Mouse (Mus musculus) heart, postnatal 14 days (tissue): Measurements from ENCODE around the gene Sult5a1. TPM values are rescaled to one million over a fixed set of nuclear protein-coding genes. Genes with fewer than 3 reads are reported as not detected.

Source experiments
- DNase-seq, 2 experiments: peaks; one replicate each; pipeline ENCODE4 v3.0.0; 2021 to 2022
- intact Hi-C: fragments of 180-260 bp; cut with DNase I; formaldehyde crosslinking; loops from one replicate; pipeline ENCODE4 v1.15.1; 2025
- total RNA-seq, 2 experiments: library from RNA; stranded (reverse); gene quantifications; 2 replicates each; pipeline ENCODE4 v1.2.3; 2021

The Sult5a1 gene
- total RNA-seq, 2 experiments from 2014 or later: 1.2 to 2.1 TPM

GRCm38 (mm10) chr8:123137645-123138077, 20.5 kb downstream of the Sult5a1 start:
- DNase-seq: peak; percentile 59 to 61
- intact Hi-C loops: no loop called here

GRCm38 (mm10) chr8:123136287-123136686, 21.8 kb downstream of the Sult5a1 start:
- intact Hi-C loops: no loop called here
- peak; percentile 53 for DNase-seq

DNA sequence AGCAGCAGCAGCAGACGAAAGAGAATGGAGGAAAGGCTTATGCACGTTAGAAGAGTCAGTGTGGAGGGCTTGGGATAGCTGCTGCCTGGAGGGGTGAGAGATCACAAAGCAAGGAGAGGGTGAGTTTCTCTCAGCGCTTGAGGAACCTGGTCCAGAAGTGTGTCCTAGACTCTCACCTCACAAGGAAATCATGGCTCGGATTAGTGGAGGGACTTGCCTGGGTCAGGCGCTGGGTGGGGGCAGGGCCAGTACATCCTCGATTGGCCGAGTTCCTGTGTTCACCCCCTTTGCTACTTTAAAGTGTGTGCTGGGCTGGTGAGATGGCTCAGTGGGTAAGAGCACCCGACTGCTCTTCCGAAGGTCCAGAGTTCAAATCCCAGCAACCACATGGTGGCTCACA, 22.3 kb downstream of the Sult5a1 start:
- intact Hi-C loops: no loop called here
- peak in 1 of 2 experiments; percentile 38 for DNase-seq

DNA sequence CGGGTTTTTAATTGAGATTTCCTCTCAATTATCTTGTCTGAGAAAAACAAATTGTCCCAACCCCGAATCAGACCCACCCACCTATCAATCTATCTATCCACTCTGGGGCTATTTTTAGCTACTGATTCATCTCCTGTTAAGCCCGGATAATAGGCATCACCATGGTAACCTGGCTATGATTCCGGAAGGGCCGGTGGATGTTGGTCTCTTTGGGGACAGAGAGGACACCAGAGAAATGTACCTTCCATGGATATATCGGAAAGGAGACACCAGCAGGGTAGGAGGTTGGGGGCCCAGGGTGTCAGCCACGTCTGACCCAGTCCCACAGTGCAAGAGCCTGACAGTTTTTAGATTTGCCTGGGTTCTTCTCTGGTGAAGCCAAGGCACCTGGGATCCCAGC, 22.7 kb downstream of the Sult5a1 start:
- intact Hi-C loops: no loop called here
- DNase-seq: no peak

- no peak for DNase-seq
- intact Hi-C loops: no loop called here
Measured at GRCm38 (mm10) chr8:123134149-123134713, 23.9 kb downstream of the Sult5a1 start.

- intact Hi-C loops: no loop called here
- DNase-seq: no peak
Measured at GRCm38 (mm10) chr8:123132953-123133352, 25.2 kb downstream of the Sult5a1 start.

- DNase-seq: no peak
- intact Hi-C loops: no loop called here
Measured at GRCm38 (mm10) chr8:123131041-123131440, 27.1 kb downstream of the Sult5a1 start.

- peak; percentile 39 to 55 for DNase-seq
- intact Hi-C loops: no loop called here
Measured at GRCm38 (mm10) chr8:123126193-123126816, 31.8 kb downstream of the Sult5a1 start.

- intact Hi-C loops: no loop called here
- no peak for DNase-seq
Measured at GRCm38 (mm10) chr8:123122670-123123069, 35.4 kb downstream of the Sult5a1 start.

DNA sequence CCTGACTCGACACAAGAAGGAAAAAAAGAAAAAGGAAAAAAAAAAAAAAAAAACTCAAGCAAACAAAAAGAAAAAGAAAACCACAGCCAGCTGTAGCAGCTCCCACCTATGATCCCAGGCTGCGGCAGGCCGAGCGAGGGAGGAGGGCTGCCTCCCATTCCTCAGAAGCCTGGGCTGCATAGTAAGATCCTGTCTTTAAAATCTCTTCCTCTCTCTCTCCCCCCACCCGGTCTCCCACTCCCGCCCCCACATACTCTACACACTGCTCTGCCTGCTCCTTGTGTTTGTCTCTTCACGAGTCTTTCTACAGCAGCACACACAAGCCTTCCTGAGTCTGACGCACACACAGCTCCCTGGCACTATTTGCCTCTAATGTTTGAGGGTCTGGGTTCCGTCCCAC, 36.1 kb downstream of the Sult5a1 start:
- intact Hi-C loops: no loop called here
- no peak for DNase-seq

GRCm38 (mm10) chr8:123117744-123118143, 40.4 kb downstream of the Sult5a1 start:
- DNase-seq: no peak
- intact Hi-C loops: no loop called here

GRCm38 (mm10) chr8:123117127-123117731, 40.9 kb downstream of the Sult5a1 start, which contains the start of gene Cpne7:
Cpne7 (plus strand) TSS chr8:123117374.
- intact Hi-C loops: no loop called here

GRCm38 (mm10) chr8:123114644-123115043, 43.5 kb downstream of the Sult5a1 start:
- no peak for DNase-seq
- intact Hi-C loops: no loop called here

More at GRCm38 (mm10) chr8:123117127-123117731, 40.9 kb downstream of the Sult5a1 start, which contains the start of gene Cpne7:
- DNase-seq: no peak

- DNase-seq: no peak
- intact Hi-C loops: no loop called here
Measured at GRCm38 (mm10) chr8:123113908-123114469, 44.1 kb downstream of the Sult5a1 start.

DNA sequence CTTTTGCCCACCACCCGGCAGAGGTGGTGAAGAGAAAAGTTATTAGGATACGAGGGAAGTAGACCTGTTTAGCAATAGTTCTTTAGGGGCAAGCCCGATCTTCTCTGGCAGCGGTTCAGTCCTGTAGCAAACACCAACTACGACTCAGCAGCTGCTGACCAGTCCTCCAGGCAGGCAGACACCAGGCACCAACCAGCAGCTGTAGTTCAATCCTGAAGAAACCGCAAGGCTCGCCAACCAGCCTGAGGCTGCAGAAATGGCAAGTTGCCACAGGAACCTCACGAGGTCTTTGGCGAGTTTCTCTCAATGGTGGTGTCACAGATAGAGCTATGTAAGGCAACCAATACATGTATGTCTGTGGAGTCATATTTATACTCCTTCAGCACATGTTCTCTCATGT, 45.2 kb downstream of the Sult5a1 start:
- DNase-seq: no peak
- intact Hi-C loops: no loop called here

DNA sequence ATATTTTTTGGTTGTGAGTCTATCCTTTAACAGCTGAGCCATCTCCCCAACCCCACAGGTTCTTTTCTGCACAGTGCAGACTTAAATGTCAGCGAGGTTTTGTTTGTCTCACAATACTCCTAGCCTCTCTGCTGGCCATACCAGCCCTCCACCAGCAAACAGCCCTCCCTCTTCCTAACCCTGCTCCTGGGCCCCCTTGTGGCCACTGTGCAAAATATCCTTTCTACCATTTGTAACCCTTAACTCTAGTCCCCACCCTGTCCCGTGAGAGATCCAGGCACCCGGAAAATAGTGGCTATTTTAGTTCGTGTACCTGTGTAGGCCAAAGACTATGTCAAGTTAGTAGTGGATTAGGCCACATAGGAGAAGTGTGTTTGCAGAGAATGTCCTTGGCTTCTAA, 47.5 kb downstream of the Sult5a1 start:
- peak; percentile 69 to 72 for DNase-seq
- intact Hi-C loops: no loop called here

DNA sequence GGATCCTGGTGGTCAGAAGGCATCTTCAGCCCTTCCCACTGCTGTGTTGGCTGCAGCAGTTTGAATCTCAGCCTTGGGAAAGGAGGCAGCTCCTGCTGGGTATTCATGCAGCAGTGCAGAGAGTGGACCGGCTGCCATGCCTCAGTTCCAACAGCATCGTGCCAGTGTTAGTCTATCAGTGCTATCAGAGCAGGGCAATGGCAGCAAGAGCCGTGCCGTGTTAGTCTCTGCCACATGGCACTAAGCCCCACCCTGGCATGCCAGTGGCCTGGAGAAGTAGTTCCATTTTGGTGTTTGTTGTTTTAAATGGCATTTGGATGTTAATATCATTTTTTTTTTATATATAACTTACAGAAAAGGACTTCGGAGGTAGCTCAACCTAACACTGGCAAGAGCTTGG, 49.2 kb downstream of the Sult5a1 start:
- intact Hi-C loops: no loop called here
- no peak for DNase-seq

GRCm38 (mm10) chr8:123108010-123108409, 50.1 kb downstream of the Sult5a1 start:
- intact Hi-C loops: no loop called here
- DNase-seq: no peak

- intact Hi-C loops: loop anchor here (2.0 kb wide), 1 partner anchor 48 kb away; no protein-coding TSS in a partner anchor
- DNase-seq: peak in 1 of 2 experiments; percentile 34
Measured at GRCm38 (mm10) chr8:123106531-123106930, 51.6 kb downstream of the Sult5a1 start.

- DNase-seq: peak in 1 of 2 experiments; percentile 27
- intact Hi-C loops: loop anchor here (2.0 kb wide), 2 partner anchors 49 to 97 kb away; no protein-coding TSS in a partner anchor
Measured at GRCm38 (mm10) chr8:123105553-123106326, 52.4 kb downstream of the Sult5a1 start.
